Mouse (Mus musculus) G1E (cell line): Measurements from ENCODE around the gene Dpm1.

ENCODE experiments used
- CTCF ChIP-seq: IDR thresholded peaks from 2 replicates; pipeline ENCODE4 v1.5.1; 2012; ENCODE audit warnings: low read depth, low read length, inconsistent platforms, mixed read lengths
- GATA1 ChIP-seq: IDR thresholded peaks from 2 replicates; pipeline ENCODE4 v1.6.1; 2012; ENCODE audit warnings: borderline replicate concordance, low read length, inconsistent platforms, mixed read lengths
- POLR2AphosphoS5 ChIP-seq: IDR thresholded peaks from 2 replicates; pipeline ENCODE4 v1.6.1; 2012; ENCODE audit warnings: low read depth, low read length, inconsistent platforms; ENCODE audit not compliant: insufficient replicate concordance

- TF ChIP-seq CTCF (no peak), GATA1 (no peak), POLR2AphosphoS5 (no peak)
These were observed 23.4 kb upstream of the Dpm1 start for GRCm38 (mm10) chr2:168253822-168254221.
